Mouse (Mus musculus) adrenal gland, postnatal 4 days (tissue): ENCODE data around the gene Pam16. TPM values are rescaled to one million over a fixed set of nuclear protein-coding genes. Genes with fewer than 3 reads are reported as not detected.

Experiments
- DNase-seq, 2 experiments: peaks; one replicate each; pipeline ENCODE4 v3.0.0; 2021 to 2022; ENCODE audit warnings: low spot score in 2 of 2, mixed read lengths in 2 of 2
- long read RNA-seq, 2 experiments: library from polyadenylated mRNA; stranded (forward); transcript quantifications; one replicate each; pipeline ENCODE4 v2.0.0; 2021
- total RNA-seq, 2 experiments: library from RNA; stranded (reverse); gene quantifications; 2 replicates each; pipeline ENCODE4 v1.2.3; 2021

The Pam16 gene
- total RNA-seq, result 10 to 100 TPM; 68.8 to 72.6 TPM
- long read RNA-seq, experiment 1, transcript Pam16-201 (5 exons, 596 nt), result major isoform, 40 of 42 reads
- long read RNA-seq, experiment 1, partial matches to known transcripts, result 1 of 42 reads
- long read RNA-seq, experiment 1, other reads (novel, unspliced or antisense), result 1 of 42 reads
- long read RNA-seq, experiment 2, transcript Pam16-201 (5 exons, 596 nt), result major isoform, 24 of 30 reads
- long read RNA-seq, experiment 2, partial matches to known transcripts, result 1 of 30 reads
- long read RNA-seq, experiment 2, other reads (novel, unspliced or antisense), result 1 of 30 reads

GRCm38 (mm10) chr16:4624481-4625110, at the start of gene Pam16:
TSS of gene Pam16 (minus strand) at chr16:4624988.
- peak; percentile 84 to 87 for DNase-seq

- no peak for DNase-seq
Measured at GRCm38 (mm10) chr16:4674091-4674490, 49.3 kb upstream of the Pam16 start.

GRCm38 (mm10) chr16:4670317-4670716, 45.5 kb upstream of the Pam16 start:
- no peak for DNase-seq

GRCm38 (mm10) chr16:4667190-4667808, 42.5 kb upstream of the Pam16 start:
- peak; percentile 65 to 79 for DNase-seq

- DNase-seq, result no peak
Measured at GRCm38 (mm10) chr16:4665726-4666125, 40.9 kb upstream of the Pam16 start.

- no peak for DNase-seq
Measured at GRCm38 (mm10) chr16:4663806-4664205, 39.0 kb upstream of the Pam16 start.

GRCm38 (mm10) chr16:4661605-4662004, 36.8 kb upstream of the Pam16 start:
- no peak for DNase-seq

- DNase-seq, result no peak
Measured at GRCm38 (mm10) chr16:4659326-4659725, 34.5 kb upstream of the Pam16 start.

GRCm38 (mm10) chr16:4658781-4659245, 34.0 kb upstream of the Pam16 start:
- DNase-seq, result no peak

- DNase-seq, result no peak
Measured at GRCm38 (mm10) chr16:4656571-4657081, 31.8 kb upstream of the Pam16 start.

GRCm38 (mm10) chr16:4655764-4656570, 31.2 kb upstream of the Pam16 start:
- no peak for DNase-seq

- no peak for DNase-seq
Measured at GRCm38 (mm10) chr16:4655251-4655734, 30.5 kb upstream of the Pam16 start.

- DNase-seq, result no peak
Measured at GRCm38 (mm10) chr16:4654706-4655105, 29.9 kb upstream of the Pam16 start.

GRCm38 (mm10) chr16:4652707-4653416, 28.1 kb upstream of the Pam16 start:
- no peak for DNase-seq

GRCm38 (mm10) chr16:4651624-4652023, 26.8 kb upstream of the Pam16 start:
- no peak for DNase-seq

GRCm38 (mm10) chr16:4651081-4651480, 26.3 kb upstream of the Pam16 start:
- DNase-seq, result no peak

GRCm38 (mm10) chr16:4650161-4650560, 25.4 kb upstream of the Pam16 start:
- no peak for DNase-seq

GRCm38 (mm10) chr16:4649692-4650091, 24.9 kb upstream of the Pam16 start:
- no peak for DNase-seq

GRCm38 (mm10) chr16:4649211-4649610, 24.4 kb upstream of the Pam16 start:
- DNase-seq, result no peak

GRCm38 (mm10) chr16:4648416-4649023, 23.7 kb upstream of the Pam16 start:
- no peak for DNase-seq
